Mouse (Mus musculus) lung, postnatal 25 days (tissue): ENCODE data around the gene Fam171a1.

Source experiments
- DNase-seq: peaks from one replicate; pipeline ENCODE4 v3.0.0; 2022; ENCODE audit warnings: low spot score

The Fam171a1 gene

DNA sequence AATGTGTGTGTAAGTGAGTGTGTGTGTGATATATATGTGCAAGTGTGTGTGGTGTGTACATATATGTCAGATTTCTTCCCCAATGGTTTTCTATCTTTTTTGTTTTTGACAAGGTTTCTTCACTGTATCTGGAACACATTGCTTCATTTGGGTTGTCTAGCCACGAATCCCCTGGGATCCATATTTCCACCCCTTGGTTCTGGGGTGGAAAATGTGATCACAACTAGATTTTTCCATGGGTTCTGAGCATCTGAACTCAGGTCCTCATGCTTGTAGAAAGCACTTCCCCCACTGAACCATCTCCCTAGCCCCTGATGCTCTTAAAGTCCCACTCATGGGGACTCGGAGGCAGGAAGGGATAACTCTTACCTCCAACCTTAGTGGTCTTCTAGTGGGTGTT is 159.3 kb downstream of the Fam171a1 start:
- no peak for DNase-seq

GRCm38 (mm10) chr2:3276106-3276505 is 162.1 kb downstream of the Fam171a1 start:
- DNase-seq, result no peak
